Mouse (Mus musculus): Measurements from ENCODE around the gene Slc7a7. TPM values are rescaled to one million over a fixed set of nuclear protein-coding genes. Genes with fewer than 3 reads are reported as not detected.
A peak's percentile ranks its signal among the peaks of the same experiment; 100 is the strongest.

Gene Slc7a7
- polyA plus RNA-seq (2012; rRNA removed): 17.7 and 19.5 TPM in 2 replicates

GRCm38 (mm10) chr14:54417623-54418081, at the start of gene Slc7a7:
Gene Slc7a7, minus strand, starts transcription at chr14:54417780.
- TF ChIP-seq CTCF (IDR thresholded peaks at IDR 0.05; ENCODE audit: control insufficient read depth, insufficient read depth, insufficient replicate concordance, low read depth, low read length) (peak; percentile 10; the same call in 1 of the 2 replicates), POLR2A (IDR thresholded peaks at IDR 0.05; ENCODE audit: control insufficient read depth, low read depth, low read length) (no peak)
- Histone ChIP-seq H3K36me3 (ENCODE audit: control insufficient read depth, insufficient read depth, low read length) (no peaks in the 10 kb centered on the region), H3K27ac (ENCODE audit: control insufficient read depth, insufficient read depth, low read depth, low read length) (no peak within 1 kb of the TSS), H3K4me3 (ENCODE audit: control insufficient read depth, low read depth, low read length) (peak within 1 kb of the TSS; percentile 58), H3K27me3 (ENCODE audit: control insufficient read depth, insufficient read depth, low read length) (no peaks in the 10 kb centered on the region), H3K4me1 (ENCODE audit: control insufficient read depth, insufficient read depth, low read length) (peaks cover 15% of the 10 kb centered on the region)

GRCm38 (mm10) chr14:54464293-54465005, 46.9 kb upstream of the Slc7a7 start:
- no peaks in the 10 kb centered on the region for H3K27me3 ChIP-seq (ENCODE audit: control insufficient read depth, insufficient read depth, low read length)
- peak overlapping the region; percentile 96 for H3K4me3 ChIP-seq (ENCODE audit: control insufficient read depth, low read depth, low read length)
- H3K36me3 ChIP-seq (ENCODE audit: control insufficient read depth, insufficient read depth, low read length): no peaks in the 10 kb centered on the region
- peak overlapping the region; percentile 68; the same call in 1 of the 2 replicates for H3K27ac ChIP-seq (ENCODE audit: control insufficient read depth, insufficient read depth, low read depth, low read length)
- TF ChIP-seq POLR2A (IDR thresholded peaks at IDR 0.05; ENCODE audit: control insufficient read depth, low read depth, low read length) (no peak; the same call in 1 of the 2 replicates), CTCF (IDR thresholded peaks at IDR 0.05; ENCODE audit: control insufficient read depth, insufficient read depth, insufficient replicate concordance, low read depth, low read length) (peak; percentile 46; the same call in 1 of the 2 replicates)
- peaks cover 6% of the 10 kb centered on the region for H3K4me1 ChIP-seq (ENCODE audit: control insufficient read depth, insufficient read depth, low read length)

GRCm38 (mm10) chr14:54463959-54464292, 46.3 kb upstream of the Slc7a7 start, which contains the start of gene Lrp10:
Gene Lrp10, plus strand, starts transcription at chr14:54464137.
- TF ChIP-seq POLR2A (IDR thresholded peaks at IDR 0.05; ENCODE audit: control insufficient read depth, low read depth, low read length): peak; percentile 73
- no peak for TF ChIP-seq CTCF (IDR thresholded peaks at IDR 0.05; ENCODE audit: control insufficient read depth, insufficient read depth, insufficient replicate concordance, low read depth, low read length)
- no peaks in the 10 kb centered on the region for H3K27me3 ChIP-seq (ENCODE audit: control insufficient read depth, insufficient read depth, low read length)

DNA sequence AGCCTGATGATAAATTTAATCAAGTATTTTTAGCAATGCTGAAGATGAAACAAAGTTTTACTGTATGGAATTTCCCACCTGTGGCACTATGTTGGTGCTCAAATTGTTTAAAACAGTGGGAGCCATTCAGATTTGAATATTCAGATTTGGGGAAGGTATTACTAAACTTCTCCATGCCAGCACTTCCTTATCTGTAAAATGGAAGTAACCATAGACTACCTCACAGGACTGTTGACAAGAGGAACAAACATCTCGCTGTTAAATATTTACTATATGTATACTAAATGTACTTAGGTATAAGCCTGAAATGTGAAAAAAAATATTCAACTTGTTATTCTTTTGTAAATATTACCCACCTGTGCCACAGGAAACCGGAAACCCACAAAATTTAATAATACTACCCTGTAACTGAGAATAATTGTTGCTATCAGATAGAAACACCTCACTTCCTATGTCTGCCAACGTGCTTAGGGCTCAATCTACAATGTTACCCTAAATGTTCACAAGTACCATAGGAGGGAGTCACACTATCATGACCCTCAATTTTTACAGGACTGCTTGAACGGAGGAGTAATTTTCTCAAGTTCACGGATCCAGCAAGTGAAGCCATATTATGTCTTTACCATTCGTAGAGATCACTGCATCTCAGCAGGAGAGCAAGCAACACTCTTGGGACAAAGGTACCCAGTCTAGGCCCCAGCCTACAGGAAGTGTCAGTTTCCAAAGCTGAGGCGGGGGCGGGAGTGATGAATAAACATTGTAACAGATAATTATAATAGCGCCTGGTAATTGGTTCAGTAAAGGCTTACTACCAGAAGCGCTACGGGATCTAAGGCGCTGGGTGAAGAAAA, 45.8 kb upstream of the Slc7a7 start:
- H3K27ac ChIP-seq (ENCODE audit: control insufficient read depth, insufficient read depth, low read depth, low read length): peak overlapping the region; percentile 63
- peaks cover 6% of the 10 kb centered on the region for H3K4me1 ChIP-seq (ENCODE audit: control insufficient read depth, insufficient read depth, low read length)
- no peaks in the 10 kb centered on the region for H3K27me3 ChIP-seq (ENCODE audit: control insufficient read depth, insufficient read depth, low read length)
- TF ChIP-seq POLR2A (IDR thresholded peaks at IDR 0.05; ENCODE audit: control insufficient read depth, low read depth, low read length): no peak
- TF ChIP-seq CTCF (IDR thresholded peaks at IDR 0.05; ENCODE audit: control insufficient read depth, insufficient read depth, insufficient replicate concordance, low read depth, low read length): no peak
- H3K36me3 ChIP-seq (ENCODE audit: control insufficient read depth, insufficient read depth, low read length): no peaks in the 10 kb centered on the region
- peak overlapping the region; percentile 96 for H3K4me3 ChIP-seq (ENCODE audit: control insufficient read depth, low read depth, low read length)

More at GRCm38 (mm10) chr14:54463959-54464292, 46.3 kb upstream of the Slc7a7 start, which contains the start of gene Lrp10:
- Histone ChIP-seq H3K4me3 (ENCODE audit: control insufficient read depth, low read depth, low read length) (peak within 1 kb of the TSS; percentile 96), H3K4me1 (ENCODE audit: control insufficient read depth, insufficient read depth, low read length) (peaks cover 6% of the 10 kb centered on the region), H3K27ac (ENCODE audit: control insufficient read depth, insufficient read depth, low read depth, low read length) (peak within 1 kb of the TSS; percentile 68), H3K36me3 (ENCODE audit: control insufficient read depth, insufficient read depth, low read length) (no peaks in the 10 kb centered on the region)

GRCm38 (mm10) chr14:54462146-54462545, 44.6 kb upstream of the Slc7a7 start:
- TF ChIP-seq CTCF (IDR thresholded peaks at IDR 0.05; ENCODE audit: control insufficient read depth, insufficient read depth, insufficient replicate concordance, low read depth, low read length): no peak
- H3K27me3 ChIP-seq (ENCODE audit: control insufficient read depth, insufficient read depth, low read length): no peaks in the 10 kb centered on the region
- H3K4me3 ChIP-seq (ENCODE audit: control insufficient read depth, low read depth, low read length): no peak overlapping the region
- H3K36me3 ChIP-seq (ENCODE audit: control insufficient read depth, insufficient read depth, low read length): no peaks in the 10 kb centered on the region
- H3K27ac ChIP-seq (ENCODE audit: control insufficient read depth, insufficient read depth, low read depth, low read length): no peak overlapping the region
- peaks cover 6% of the 10 kb centered on the region for H3K4me1 ChIP-seq (ENCODE audit: control insufficient read depth, insufficient read depth, low read length)

- TF ChIP-seq CTCF (IDR thresholded peaks at IDR 0.05; ENCODE audit: control insufficient read depth, insufficient read depth, insufficient replicate concordance, low read depth, low read length) (no peak), POLR2A (IDR thresholded peaks at IDR 0.05; ENCODE audit: control insufficient read depth, low read depth, low read length) (no peak)
- H3K27ac ChIP-seq (ENCODE audit: control insufficient read depth, insufficient read depth, low read depth, low read length): no peak overlapping the region
- no peak overlapping the region for H3K4me3 ChIP-seq (ENCODE audit: control insufficient read depth, low read depth, low read length)
- no peaks in the 10 kb centered on the region for H3K27me3 ChIP-seq (ENCODE audit: control insufficient read depth, insufficient read depth, low read length)
- no peaks in the 10 kb centered on the region for H3K36me3 ChIP-seq (ENCODE audit: control insufficient read depth, insufficient read depth, low read length)
- H3K4me1 ChIP-seq (ENCODE audit: control insufficient read depth, insufficient read depth, low read length): no peaks in the 10 kb centered on the region
Observed at GRCm38 (mm10) chr14:54457907-54458569, 40.5 kb upstream of the Slc7a7 start.

Data from testis, adult 2 months (tissue).